Mouse (Mus musculus): ENCODE measurements at regions not wholly inside any gene's neighbourhood (a gene's known extent, or its start where the extent isn't known, plus 50 kb on each side); places are given as distances from the start of the nearest gene placed in this dataset.

DNA sequence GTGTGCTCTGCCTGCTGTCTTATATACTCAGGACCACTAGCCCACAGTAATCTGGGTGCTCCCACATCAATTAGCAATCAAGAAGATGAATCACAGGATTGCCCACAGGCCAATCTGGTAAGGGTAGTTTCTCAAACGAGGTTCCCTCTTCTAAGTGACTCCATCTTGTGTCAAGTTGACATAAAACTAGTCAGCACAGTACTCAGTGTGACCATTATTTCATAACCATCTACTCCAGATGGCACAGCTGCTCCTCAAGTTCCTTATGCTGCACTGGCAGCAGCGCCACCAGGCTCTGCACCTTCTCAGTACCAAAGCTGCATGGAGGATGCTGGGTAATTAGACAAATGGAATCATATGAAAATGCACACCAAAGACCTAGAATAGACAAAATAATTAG lies 175.6 kb upstream of the B3galt2 start:
- Histone ChIP-seq H3K27me3 (ENCODE audit: poor library complexity, severe bottlenecking) (no peaks in the 10 kb centered on the region), H3K4me3 (no peak overlapping the region), H3K9me3 (no peaks in the 10 kb centered on the region), H3K4me1 (no peaks in the 10 kb centered on the region), H3K36me3 (replicated peaks) (no peaks in the 10 kb centered on the region), H3K27ac (no peak overlapping the region)
- WGBS = 67% methylated on average over 2 of the region's 2 CpGs
- no peak for DNase-seq (ENCODE audit: extremely low spot score, low spot score)

DNA sequence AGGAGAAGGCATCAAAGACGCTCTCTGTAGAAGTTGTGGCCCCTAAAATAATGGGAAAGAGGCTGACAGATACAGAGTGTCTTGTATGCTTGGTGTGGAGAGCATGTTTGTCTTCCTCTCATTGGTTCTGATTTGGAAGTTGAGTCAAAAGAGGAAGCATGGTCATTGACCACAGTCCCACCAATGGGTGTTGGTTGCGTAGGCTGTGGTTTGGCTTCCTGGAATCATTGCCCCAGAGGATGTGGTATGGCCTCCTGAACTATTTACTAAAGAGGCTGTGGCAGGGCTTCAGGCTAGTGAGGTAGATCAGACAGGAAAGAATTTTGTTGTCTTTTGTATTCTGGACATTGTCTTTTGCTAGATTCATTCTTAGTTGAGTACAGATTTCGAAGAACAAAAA lies 174.4 kb upstream of the B3galt2 start:
- 93% methylated on average over 3 of the region's 3 CpGs for WGBS

DNA sequence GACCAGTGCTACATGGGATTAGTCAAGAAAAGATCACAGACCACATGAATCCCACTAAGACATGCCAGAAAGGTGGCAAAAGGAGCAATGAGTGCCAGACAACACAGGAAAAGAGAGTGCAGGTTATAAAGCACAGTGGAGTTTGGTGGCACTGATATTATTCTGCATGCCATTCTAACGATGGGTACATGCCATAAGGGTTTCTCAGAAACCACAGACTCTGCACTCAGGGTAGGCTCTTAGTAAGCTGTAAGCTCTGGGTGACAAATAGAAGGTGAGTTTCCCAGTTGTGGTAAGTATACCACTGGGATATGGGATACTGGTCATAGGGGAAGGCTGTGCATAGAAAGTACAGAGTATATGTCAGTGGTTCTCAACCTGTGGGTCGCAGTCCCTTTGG lies 165.1 kb upstream of the B3galt2 start:
- Histone ChIP-seq H3K4me1 (no peaks in the 10 kb centered on the region), H3K4me3 (no peak overlapping the region), H3K9me3 (no peaks in the 10 kb centered on the region), H3K27me3 (ENCODE audit: poor library complexity, severe bottlenecking) (no peaks in the 10 kb centered on the region), H3K27ac (no peak overlapping the region), H3K36me3 (replicated peaks) (no peaks in the 10 kb centered on the region)
- no peak for DNase-seq (ENCODE audit: extremely low spot score, low spot score)
- 94% methylated on average over 2 of the region's 2 CpGs for WGBS

More for the DNA sequence above, 174.4 kb upstream of the B3galt2 start:
- H3K27ac ChIP-seq = no peak overlapping the region
- H3K9me3 ChIP-seq = no peaks in the 10 kb centered on the region
- H3K4me3 ChIP-seq = no peak overlapping the region
- no peaks in the 10 kb centered on the region for H3K36me3 ChIP-seq (replicated peaks)
- H3K27me3 ChIP-seq (ENCODE audit: poor library complexity, severe bottlenecking) = no peaks in the 10 kb centered on the region
- H3K4me1 ChIP-seq = no peaks in the 10 kb centered on the region
- DNase-seq (ENCODE audit: extremely low spot score, low spot score) = no peak

DNA sequence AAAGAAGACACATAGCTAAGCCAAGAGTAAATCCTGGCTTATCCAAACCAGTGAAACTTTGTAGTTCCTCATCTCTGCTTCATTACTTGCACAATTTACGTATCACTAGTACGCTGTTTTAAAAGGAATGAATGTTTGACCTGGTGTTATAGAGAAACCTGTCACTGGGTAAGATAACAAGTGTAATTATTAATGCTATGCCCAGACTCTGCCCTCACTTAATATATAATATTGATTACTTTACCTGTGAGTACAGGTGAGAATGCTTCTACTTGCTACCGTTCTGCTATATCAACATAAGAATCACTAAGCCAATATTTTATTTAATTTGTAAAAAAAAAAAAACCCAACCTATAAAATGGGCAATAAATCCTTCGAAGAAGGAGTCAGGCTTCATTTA lies 157.1 kb upstream of the B3galt2 start:
- Histone ChIP-seq H3K27me3 (ENCODE audit: poor library complexity, severe bottlenecking) (no peaks in the 10 kb centered on the region), H3K4me1 (no peaks in the 10 kb centered on the region), H3K9me3 (no peaks in the 10 kb centered on the region), H3K27ac (no peak overlapping the region), H3K36me3 (replicated peaks) (no peaks in the 10 kb centered on the region), H3K4me3 (no peak overlapping the region)
- WGBS = 94% methylated on average over 4 of the region's 4 CpGs
- DNase-seq (ENCODE audit: extremely low spot score, low spot score) = no peak

DNA sequence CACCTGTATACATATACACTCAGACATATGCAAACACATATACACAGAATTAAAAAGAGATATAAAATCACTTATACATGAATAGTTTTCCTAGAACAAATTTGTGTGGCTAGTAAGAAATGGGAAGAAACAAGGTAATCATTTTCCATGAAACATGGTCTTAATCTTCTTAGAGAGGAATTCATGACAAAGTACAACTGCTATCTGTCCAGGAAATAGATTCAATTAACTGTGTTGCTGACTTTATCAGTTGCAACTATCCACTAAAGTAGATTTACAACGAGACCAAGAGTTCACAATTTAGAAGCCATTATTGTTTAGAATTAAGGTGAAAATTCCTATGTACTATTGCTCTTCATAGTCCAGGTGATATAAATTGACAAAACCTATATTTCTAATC lies 155.5 kb upstream of the B3galt2 start:
- no peaks in the 10 kb centered on the region for H3K27me3 ChIP-seq (ENCODE audit: poor library complexity, severe bottlenecking)
- no peak for DNase-seq (ENCODE audit: extremely low spot score, low spot score)
- 95% methylated on average over 1 of the region's 1 CpGs for WGBS
- no peak overlapping the region for H3K4me3 ChIP-seq
- H3K36me3 ChIP-seq (replicated peaks) = no peaks in the 10 kb centered on the region
- no peak overlapping the region for H3K27ac ChIP-seq
- H3K4me1 ChIP-seq = no peaks in the 10 kb centered on the region
- no peaks in the 10 kb centered on the region for H3K9me3 ChIP-seq

DNA sequence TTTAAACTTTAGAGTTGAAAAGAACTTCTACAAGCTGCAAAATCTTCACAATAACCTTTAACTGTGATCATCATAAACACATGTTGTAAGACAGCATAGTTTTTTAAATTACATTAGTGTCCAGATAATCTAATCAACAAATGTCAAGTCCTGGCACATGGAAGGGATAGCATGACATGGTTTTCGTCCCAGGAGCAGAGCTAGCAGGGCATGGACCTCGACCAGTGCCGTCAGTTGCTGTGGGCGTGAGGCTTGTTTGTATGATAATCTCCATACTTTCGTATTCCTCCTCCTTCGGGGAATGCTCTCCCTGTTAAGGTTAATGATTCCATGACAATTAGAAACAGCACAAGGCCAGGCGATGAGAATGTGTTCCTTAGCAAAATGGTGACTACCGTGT lies 143.4 kb upstream of the B3galt2 start:
- Histone ChIP-seq H3K4me3 (no peak overlapping the region), H3K27me3 (ENCODE audit: poor library complexity, severe bottlenecking) (no peaks in the 10 kb centered on the region), H3K4me1 (0 out of 2 replicates have a peak, but pooled peaks cover 6% of the 10 kb centered on the region), H3K36me3 (replicated peaks) (no peaks in the 10 kb centered on the region), H3K9me3 (no peaks in the 10 kb centered on the region), H3K27ac (no peak overlapping the region)
- 71% methylated on average over 8 of the region's 8 CpGs for whole genome bisulfite sequencing
- no peak for DNase-seq (ENCODE audit: extremely low spot score, low spot score)

DNA sequence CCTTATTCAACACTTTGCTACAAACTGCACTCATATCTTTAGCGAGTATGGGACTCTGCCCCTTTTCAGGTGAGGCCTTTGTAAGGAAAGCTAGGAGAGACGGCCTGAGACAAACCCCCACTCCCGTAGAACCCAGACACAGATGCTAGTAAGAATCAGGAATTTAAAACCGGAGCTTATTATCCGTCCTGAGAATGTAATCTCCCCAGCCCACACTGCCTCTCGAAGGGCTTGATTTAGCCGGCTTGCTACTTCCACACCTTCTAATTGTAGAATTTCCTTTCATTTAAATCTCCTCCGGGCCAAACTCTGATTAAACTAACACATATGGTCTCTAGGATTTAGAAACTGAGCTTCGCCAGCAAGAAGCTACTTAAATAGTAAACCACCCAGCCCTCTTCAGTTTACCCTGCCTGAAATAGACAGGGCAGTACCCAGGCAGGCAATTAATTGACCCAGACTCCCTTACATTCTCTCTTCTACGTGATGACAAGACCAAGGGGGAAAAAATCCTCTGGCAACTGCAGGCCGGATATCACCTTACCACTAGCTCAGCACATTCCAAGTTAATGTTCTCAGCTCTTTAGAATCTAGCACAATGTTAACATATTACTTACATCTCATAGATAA lies 136.9 kb upstream of the B3galt2 start:
- DNase-seq (ENCODE audit: extremely low spot score, low spot score) = no peak
- Histone ChIP-seq H3K36me3 (replicated peaks) (no peaks in the 10 kb centered on the region), H3K27me3 (ENCODE audit: poor library complexity, severe bottlenecking) (no peaks in the 10 kb centered on the region), H3K27ac (0 out of 2 replicates have a peak overlapping the region, but pooled peaks have one; percentile 20), H3K4me1 (no peaks in the 10 kb centered on the region), H3K4me3 (no peak overlapping the region), H3K9me3 (no peaks in the 10 kb centered on the region)
- WGBS = 67% methylated on average over 11 of the region's 11 CpGs

DNA sequence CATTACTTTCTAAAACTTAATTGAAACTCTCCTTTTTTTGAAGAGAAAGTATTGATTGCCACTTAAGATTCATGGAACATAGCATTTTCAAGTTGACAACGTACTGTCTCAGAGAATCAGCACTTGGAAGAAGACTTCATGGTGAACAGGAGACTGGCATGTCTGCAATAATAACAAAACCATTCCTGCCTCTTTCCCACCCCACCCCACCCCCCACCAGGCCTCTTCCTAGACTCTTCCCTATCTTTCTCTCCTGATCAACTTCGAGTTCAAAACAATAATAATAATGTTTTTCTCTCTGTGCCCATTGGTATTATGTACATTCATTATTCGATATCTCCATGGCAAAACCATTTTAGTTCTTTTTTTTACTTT lies 136.4 kb upstream of the B3galt2 start:
- WGBS = 84% methylated on average over 3 of the region's 3 CpGs
- H3K27me3 ChIP-seq (ENCODE audit: poor library complexity, severe bottlenecking) = no peaks in the 10 kb centered on the region
- no peak overlapping the region for H3K4me3 ChIP-seq
- no peaks in the 10 kb centered on the region for H3K36me3 ChIP-seq (replicated peaks)
- H3K9me3 ChIP-seq = no peaks in the 10 kb centered on the region
- no peaks in the 10 kb centered on the region for H3K4me1 ChIP-seq
- DNase-seq (ENCODE audit: extremely low spot score, low spot score) = no peak
- H3K27ac ChIP-seq = no peak overlapping the region

DNA sequence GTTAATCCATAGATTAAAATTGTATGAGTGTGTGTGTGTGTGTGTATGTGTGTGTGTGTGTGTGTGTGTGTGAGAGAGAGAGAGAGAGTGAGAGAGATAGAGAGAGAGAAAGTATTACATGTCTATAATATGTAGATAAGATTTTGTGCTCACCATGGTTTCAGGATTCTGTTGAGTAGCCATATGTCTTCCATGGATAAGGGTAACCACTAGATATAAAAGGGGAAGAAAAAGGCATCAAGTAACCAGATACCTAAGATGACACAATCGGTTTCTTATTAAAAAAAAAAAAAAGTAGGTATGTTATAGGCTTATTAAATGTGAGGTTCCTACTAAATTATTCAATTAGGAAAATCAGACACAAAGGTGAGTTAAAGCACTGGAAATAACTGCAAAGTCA lies 135.1 kb upstream of the B3galt2 start:
- Histone ChIP-seq H3K9me3 (no peaks in the 10 kb centered on the region), H3K36me3 (replicated peaks) (no peaks in the 10 kb centered on the region), H3K4me3 (no peak overlapping the region), H3K27me3 (ENCODE audit: poor library complexity, severe bottlenecking) (no peaks in the 10 kb centered on the region), H3K4me1 (no peaks in the 10 kb centered on the region), H3K27ac (no peak overlapping the region)
- DNase-seq (ENCODE audit: extremely low spot score, low spot score) = no peak
- 85% methylated on average over 1 of the region's 1 CpGs for WGBS

DNA sequence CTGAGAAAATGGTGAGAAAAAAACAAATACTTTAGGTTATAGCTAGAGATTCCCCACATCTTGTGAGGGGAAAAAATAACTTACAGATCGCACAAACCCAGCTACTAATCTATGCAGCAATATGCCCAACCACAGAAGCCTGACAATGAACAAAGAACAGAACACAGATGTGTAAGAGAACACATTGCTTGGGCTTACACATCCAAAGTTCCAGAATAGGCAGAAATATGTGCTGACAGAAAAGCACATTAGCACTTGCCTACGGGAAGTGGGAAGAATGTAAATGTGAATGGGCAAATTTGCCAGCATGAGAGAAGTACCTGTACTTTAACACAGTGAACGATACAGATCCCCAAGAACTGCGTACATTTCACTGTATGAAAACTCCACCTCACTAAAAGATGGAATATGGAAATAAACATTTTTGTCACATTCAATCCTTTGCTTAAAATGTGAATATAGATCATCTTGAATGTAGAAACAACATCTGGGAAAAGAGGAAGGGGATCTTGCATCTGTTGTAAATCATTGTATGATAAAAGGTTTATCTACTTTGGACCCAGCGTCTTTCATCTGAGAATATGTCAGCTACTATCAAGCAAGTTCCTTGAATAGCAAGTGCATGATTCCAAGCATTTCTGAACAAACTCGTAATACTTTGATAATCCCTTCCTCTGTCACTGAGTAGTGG lies 116.5 kb upstream of the B3galt2 start:
- Histone ChIP-seq H3K27me3 (ENCODE audit: poor library complexity, severe bottlenecking) (no peaks in the 10 kb centered on the region), H3K4me3 (no peak overlapping the region), H3K27ac (no peak overlapping the region), H3K36me3 (replicated peaks) (no peaks in the 10 kb centered on the region), H3K9me3 (no peaks in the 10 kb centered on the region), H3K4me1 (no peaks in the 10 kb centered on the region)
- WGBS = 91% methylated on average over 6 of the region's 6 CpGs
- DNase-seq (ENCODE audit: extremely low spot score, low spot score) = no peak

DNA sequence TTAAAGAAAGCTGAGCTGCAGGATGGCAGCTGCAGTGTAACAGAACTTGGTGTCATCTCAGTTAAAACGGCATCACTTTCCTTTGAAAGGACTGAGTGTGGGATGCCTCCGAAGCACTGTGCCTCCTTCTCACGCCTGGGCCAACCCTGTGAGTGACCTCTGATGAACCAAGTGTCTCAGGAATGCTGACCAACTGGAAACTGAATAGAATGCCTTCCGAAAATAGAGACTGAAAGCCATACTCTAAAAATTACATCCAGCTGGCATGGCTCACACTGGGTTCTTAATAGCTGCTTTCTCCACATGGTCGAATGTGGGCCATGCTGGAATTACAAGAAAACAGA lies 116.0 kb upstream of the B3galt2 start:
- Histone ChIP-seq H3K4me1 (no peaks in the 10 kb centered on the region), H3K4me3 (no peak overlapping the region), H3K27ac (no peak overlapping the region), H3K9me3 (no peaks in the 10 kb centered on the region), H3K27me3 (ENCODE audit: poor library complexity, severe bottlenecking) (no peaks in the 10 kb centered on the region), H3K36me3 (replicated peaks) (no peaks in the 10 kb centered on the region)
- no peak for DNase-seq (ENCODE audit: extremely low spot score, low spot score)
- WGBS = 67% methylated on average over 5 of the region's 5 CpGs

DNA sequence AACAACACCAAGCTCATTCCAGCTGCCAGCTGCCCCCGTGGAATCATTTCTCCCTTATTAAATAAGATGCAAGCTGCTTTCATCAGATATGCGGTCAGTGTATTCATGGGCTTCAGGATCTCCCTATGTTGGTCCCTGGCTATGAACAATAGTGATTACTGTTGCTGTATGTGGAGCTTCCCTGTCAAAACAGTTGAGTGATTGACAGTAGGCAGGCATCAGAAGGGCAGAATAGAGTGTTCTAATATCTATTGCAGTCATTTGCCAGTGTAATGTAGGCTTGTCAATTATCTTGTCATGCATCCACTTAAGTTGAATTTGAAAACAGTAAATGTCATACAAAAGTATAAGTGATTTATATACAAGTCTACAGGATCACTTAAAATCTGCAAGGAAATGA lies 100.2 kb upstream of the B3galt2 start:
- H3K4me3 ChIP-seq = no peak overlapping the region
- no peaks in the 10 kb centered on the region for H3K36me3 ChIP-seq (replicated peaks)
- H3K27me3 ChIP-seq (ENCODE audit: poor library complexity, severe bottlenecking) = no peaks in the 10 kb centered on the region
- 90% methylated on average over 2 of the region's 2 CpGs for WGBS
- no peaks in the 10 kb centered on the region for H3K4me1 ChIP-seq
- DNase-seq (ENCODE audit: extremely low spot score, low spot score) = no peak
- no peaks in the 10 kb centered on the region for H3K9me3 ChIP-seq
- no peak overlapping the region for H3K27ac ChIP-seq

DNA sequence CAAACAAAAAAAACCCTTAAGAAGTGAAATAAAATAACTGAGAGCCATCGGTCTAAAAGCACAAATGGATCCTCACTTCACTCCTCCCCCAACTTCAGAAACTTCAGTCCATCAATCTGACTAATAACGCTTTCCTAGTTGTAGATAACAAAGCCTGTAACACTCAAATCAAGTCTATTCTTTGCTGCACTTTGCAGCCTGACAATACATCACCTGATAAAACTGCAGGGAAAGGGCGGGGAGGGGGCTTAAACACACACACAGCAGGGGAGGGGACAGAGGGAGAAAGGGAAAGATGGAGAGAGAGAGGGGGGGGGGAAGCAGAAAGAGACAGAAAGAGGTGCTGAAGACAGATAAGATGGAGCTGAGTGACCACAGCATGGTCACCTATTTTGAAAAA lies 99.8 kb upstream of the B3galt2 start:
- no peak for DNase-seq (ENCODE audit: extremely low spot score, low spot score)
- H3K9me3 ChIP-seq = no peaks in the 10 kb centered on the region
- no peak overlapping the region for H3K4me3 ChIP-seq
- H3K27ac ChIP-seq = no peak overlapping the region
- 60% methylated on average over 3 of the region's 3 CpGs for WGBS
- no peaks in the 10 kb centered on the region for H3K36me3 ChIP-seq (replicated peaks)
- no peaks in the 10 kb centered on the region for H3K27me3 ChIP-seq (ENCODE audit: poor library complexity, severe bottlenecking)
- H3K4me1 ChIP-seq = no peaks in the 10 kb centered on the region
